Mouse (Mus musculus) adrenal gland, adult 8-10 months (tissue): ENCODE results near the gene Xlr. TPM values are rescaled to one million over a fixed set of nuclear protein-coding genes. Genes with fewer than 3 reads are reported as not detected.
"Not testable (repeated sequence)": the region's sequence is repeated elsewhere in the genome, so short reads cannot be mapped to it uniquely, and the experiment has no call there.

Source experiments
- DNase-seq: peaks from one replicate; pipeline ENCODE4 v3.0.0; 2022
- total RNA-seq, 4 experiments: library from RNA; stranded (reverse); gene quantifications; 2 replicates each; pipeline ENCODE4 v1.2.4; 2022

The Xlr gene
- 1 to 10 TPM; 1.1 to 2.1 (median 1.2) TPM for total RNA-seq

DNA sequence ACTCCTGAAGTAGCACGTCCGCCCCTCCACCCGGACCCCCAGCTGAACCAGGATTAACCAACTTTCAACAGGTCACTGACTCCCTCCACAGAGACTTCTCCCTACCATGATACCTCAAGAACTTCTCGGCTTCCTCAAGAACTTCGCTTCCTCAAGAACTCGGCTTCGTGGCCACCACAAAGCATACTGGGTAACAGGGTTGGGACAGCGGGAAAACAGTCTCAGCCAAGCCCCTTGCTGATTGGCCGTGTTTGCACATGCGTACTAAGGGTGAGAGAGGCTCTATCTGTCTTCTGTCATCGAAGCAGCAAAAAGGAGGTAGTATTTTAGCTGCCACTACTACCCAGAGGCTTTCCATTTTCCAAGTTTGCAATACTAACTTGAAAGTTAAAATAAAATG, at the start of gene Xlr:
Gene Xlr (minus strand): TSS at position 188 of the 400 bp plus-strand sequence.
- DNase-seq, result not testable (repeated sequence)

DNA sequence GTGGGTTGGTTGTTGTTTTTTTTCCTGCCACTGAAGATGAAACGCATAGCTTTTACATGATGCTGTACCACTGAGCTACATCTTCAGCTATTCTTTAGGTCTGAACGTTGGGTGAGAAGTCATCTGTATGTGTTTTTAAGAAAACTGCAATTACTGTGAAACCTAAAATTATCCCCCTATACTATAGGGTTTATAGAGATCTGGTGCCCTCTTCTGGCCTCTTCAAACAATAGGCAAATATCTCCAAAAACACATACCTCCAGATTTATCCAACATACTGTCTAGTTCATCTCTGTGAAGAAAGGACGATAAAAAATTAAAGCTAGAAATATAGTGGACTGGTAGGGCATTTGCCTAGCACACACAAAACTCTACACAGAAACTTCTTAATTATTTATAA, 1.6 kb upstream of the Xlr start:
- no peak for DNase-seq

- no peak for DNase-seq
Observed at GRCm38 (mm10) chrX:53776276-53776675, 21.2 kb downstream of the Xlr start, which contains the start of gene Zfp36l3. TSS of gene Zfp36l3 (minus strand) at chrX:53776394.

DNA sequence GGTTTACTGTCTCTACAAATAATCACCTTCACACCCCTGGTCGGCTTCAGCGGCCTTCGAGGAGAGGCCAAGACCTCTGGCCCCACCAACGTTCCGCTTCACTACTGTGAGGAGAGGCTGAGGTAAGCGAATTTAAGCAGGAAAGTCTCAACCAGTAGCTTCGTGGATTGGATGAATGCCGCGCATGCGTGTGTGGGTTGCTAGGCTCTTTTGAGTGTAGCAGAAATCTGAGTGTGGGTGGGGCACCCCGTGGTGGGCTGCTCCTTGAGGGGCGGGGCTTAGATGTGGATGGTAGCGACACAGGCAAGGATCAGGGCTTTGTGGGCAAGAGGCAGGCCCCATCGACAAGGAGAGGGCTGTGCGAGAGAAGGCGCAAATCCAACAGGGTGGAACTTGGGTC, 39.8 kb downstream of the Xlr start, which contains the start of gene 1700013H16Rik:
Gene 1700013H16Rik (minus strand): TSS at position 96 of the 400 bp plus-strand sequence.
- no peak for DNase-seq

DNA sequence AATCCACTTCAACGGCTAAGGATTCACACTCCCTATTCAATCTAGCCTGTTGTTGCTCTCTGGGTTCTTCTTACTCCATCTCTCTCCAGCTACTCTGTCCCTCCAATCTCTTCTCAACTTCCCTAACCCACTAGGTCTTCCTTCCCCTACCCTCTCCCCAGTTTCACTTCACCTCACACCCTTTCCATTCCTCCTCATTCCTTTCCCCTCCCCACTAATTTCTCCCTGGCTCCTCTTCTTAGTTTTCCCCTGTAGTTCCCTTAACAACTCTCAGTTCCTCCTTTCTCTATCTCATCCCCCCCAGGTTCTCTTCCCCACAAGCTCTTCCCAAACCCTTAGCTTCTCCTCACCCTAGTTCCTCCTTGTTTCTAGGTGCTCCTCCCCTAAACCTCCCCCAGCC, 44.7 kb downstream of the Xlr start:
- no peak for DNase-seq

GRCm38 (mm10) chrX:53728967-53729366, 68.5 kb downstream of the Xlr start:
- DNase-seq, result no peak

Other genes with a start within 250 kb of the Xlr start
- gene Rtl8c, start 189.7 kb downstream of the Xlr start, total RNA-seq, result 100 to 1,000 TPM; 141 to 228 (median 193) TPM
- gene Gm14597, start 188.7 kb downstream of the Xlr start, total RNA-seq, result 1 to 10 TPM in 1 of 4 experiments, not detected in 3; 1.3 TPM
- gene Rtl8a, start 154.0 kb downstream of the Xlr start, total RNA-seq, result 100 to 1,000 TPM; 177 to 219 (median 193) TPM
- 100 to 1,000 TPM in 3 of 4 experiments, 10 to 100 TPM in 1; 100.0 to 122 (median 105) TPM for gene Rtl8b, start 127.3 kb downstream of the Xlr start, total RNA-seq
- under 1 TPM in 3 of 4 experiments, not detected in 1; 0.27 to 0.52 (median 0.41) TPM for gene 4930502E18Rik, start 72.9 kb downstream of the Xlr start, total RNA-seq
- gene 1700013H16Rik, start 39.9 kb downstream of the Xlr start, total RNA-seq, result not detected
- not detected for gene Zfp36l3, start 21.3 kb downstream of the Xlr start, total RNA-seq